Mouse (Mus musculus): Measurements from ENCODE around the gene Cd164. TPM values are rescaled to one million over a fixed set of nuclear protein-coding genes. Genes with fewer than 3 reads are reported as not detected.
"Not testable (repeated sequence)": the region's sequence is repeated elsewhere in the genome, so short reads cannot be mapped to it uniquely, and the experiment has no call there.

Cd164 gene
- polyA plus RNA-seq, 1 experiment from 2014 or later, result 110 TPM

DNA sequence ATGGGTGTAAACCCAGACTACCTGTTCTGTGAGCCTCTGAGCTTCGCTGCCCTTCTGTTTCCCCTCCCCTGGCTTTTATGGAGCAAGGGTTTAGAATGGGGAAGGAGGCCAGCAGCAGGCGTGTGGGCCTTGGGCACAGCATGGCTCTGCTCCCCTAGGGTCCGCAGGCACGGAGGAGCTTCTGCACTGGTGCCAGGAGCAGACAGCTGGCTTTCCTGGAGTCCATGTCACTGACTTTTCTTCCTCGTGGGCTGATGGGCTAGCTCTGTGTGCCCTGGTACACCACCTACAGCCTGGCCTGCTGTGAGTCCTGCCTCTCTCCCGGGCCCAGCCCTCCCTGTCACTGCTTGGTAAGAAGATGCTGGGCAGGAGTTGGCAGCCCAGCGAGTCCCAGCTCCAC is 36.8 kb upstream of the Cd164 start:
- H3K9ac ChIP-seq, result no peak overlapping the region
- H3K36me3 ChIP-seq (replicated peaks), result peaks cover 80% of the 10 kb centered on the region
- WGBS, result 91% methylated on average over 7 of the region's 7 CpGs
- no peak overlapping the region for H3K4me3 ChIP-seq (replicated peaks)
- H3K27me3 ChIP-seq, result no peaks in the 10 kb centered on the region
- peaks cover 22% of the 10 kb centered on the region for H3K4me1 ChIP-seq
- ATAC-seq (ENCODE audit: low FRiP score), result no peak
- H3K27ac ChIP-seq, result no peak overlapping the region
- no peak overlapping the region for H3K4me2 ChIP-seq
- no peaks in the 10 kb centered on the region for H3K9me3 ChIP-seq

DNA sequence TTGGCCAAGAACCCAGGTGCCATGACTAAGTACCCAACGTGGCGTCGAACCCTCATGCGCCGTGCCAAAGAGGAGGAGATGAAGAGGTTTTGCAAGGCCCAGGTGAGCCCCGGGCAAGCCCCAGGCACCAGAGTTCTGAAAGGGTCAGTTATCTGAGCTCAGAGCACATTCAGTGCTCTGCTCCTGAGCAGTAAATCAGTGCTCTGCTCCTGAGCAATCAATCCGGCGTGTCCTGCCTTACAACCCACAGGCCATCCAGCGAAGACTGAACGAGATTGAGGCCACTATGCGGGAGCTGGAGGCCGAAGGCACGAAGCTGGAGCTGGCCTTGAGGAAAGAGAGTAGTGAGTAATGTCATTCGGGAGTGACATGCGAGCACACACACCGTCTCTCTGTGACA is 33.4 kb upstream of the Cd164 start:
- WGBS, result 93% methylated on average over 16 of the region's 16 CpGs
- peaks cover 70% of the 10 kb centered on the region for H3K36me3 ChIP-seq (replicated peaks)
- no peaks in the 10 kb centered on the region for H3K9me3 ChIP-seq
- peaks cover 36% of the 10 kb centered on the region for H3K4me1 ChIP-seq
- H3K27ac ChIP-seq, result no peak overlapping the region
- no peak overlapping the region for H3K4me2 ChIP-seq
- H3K9ac ChIP-seq, result no peak overlapping the region
- no peaks in the 10 kb centered on the region for H3K27me3 ChIP-seq
- no peak overlapping the region for H3K4me3 ChIP-seq (replicated peaks)
- no peak for ATAC-seq (ENCODE audit: low FRiP score)

DNA sequence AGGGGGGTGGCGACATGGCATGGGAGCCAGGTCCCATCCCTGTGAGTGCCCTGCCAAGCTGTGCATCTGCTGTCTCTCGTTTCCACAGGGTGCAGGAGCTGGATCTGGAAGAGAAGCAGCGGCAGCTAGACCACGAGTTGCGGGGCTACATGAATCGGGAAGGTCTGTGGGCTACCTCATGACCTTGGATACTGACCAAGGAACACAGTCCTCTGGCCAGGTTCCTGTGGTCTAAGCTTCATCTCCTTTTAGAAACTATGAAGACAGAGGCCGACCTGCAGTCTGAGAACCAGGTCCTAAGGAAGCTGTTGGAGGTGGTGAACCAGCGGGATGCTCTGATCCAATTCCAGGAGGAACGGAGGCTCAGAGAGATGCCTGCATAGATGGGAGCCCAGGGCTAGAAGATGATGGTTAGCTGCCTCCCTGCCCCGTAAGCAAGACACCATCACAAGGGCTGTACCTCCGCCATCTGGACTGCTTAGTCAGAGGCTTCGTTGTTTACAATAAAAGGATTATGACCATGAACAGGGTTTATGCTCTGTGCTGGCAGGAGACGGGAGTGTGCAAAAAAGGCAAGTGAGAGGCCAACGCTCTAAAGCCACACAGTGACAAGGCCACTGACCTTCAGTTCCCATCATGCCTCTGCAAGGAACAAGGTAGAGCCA is 32.6 kb upstream of the Cd164 start:
- H3K27ac ChIP-seq, result no peak overlapping the region
- H3K27me3 ChIP-seq, result no peaks in the 10 kb centered on the region
- H3K9me3 ChIP-seq, result no peaks in the 10 kb centered on the region
- ATAC-seq (ENCODE audit: low FRiP score), result no peak
- no peak overlapping the region for H3K4me3 ChIP-seq (replicated peaks)
- WGBS, result 87% methylated on average over 14 of the region's 14 CpGs
- no peak overlapping the region for H3K4me2 ChIP-seq
- H3K4me1 ChIP-seq, result peaks cover 34% of the 10 kb centered on the region
- no peak overlapping the region for H3K9ac ChIP-seq
- peaks cover 66% of the 10 kb centered on the region for H3K36me3 ChIP-seq (replicated peaks)

DNA sequence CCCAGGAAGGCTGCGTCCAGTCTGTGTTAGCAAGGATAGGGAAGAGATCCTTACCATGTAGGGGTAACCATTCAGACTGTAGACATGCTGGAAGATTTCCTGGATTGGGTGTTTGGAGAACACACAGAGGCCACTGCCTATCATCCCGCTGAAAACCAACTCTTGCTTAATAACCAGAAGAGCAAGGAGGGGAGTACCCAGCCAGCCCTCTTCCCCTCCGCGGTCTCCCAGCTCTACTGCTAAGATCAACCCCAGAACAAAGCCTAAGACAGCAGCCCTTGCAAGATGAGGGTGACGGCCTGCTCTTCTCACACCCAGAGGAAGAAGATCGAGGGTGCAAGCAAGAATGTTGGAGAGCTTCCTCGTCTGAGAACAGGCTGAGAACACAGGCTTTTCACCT is 30.3 kb upstream of the Cd164 start:
- no peaks in the 10 kb centered on the region for H3K9me3 ChIP-seq
- WGBS, result 60% methylated on average over 7 of the region's 7 CpGs
- ATAC-seq (ENCODE audit: low FRiP score), result no peak
- no peaks in the 10 kb centered on the region for H3K27me3 ChIP-seq
- peaks cover 47% of the 10 kb centered on the region for H3K36me3 ChIP-seq (replicated peaks)
- H3K4me2 ChIP-seq, result peak overlapping the region; percentile 98
- H3K4me1 ChIP-seq, result peaks cover 34% of the 10 kb centered on the region
- peak overlapping the region; percentile 63 for H3K4me3 ChIP-seq (replicated peaks)
- H3K27ac ChIP-seq, result no peak overlapping the region
- peak overlapping the region; percentile 68 for H3K9ac ChIP-seq

DNA sequence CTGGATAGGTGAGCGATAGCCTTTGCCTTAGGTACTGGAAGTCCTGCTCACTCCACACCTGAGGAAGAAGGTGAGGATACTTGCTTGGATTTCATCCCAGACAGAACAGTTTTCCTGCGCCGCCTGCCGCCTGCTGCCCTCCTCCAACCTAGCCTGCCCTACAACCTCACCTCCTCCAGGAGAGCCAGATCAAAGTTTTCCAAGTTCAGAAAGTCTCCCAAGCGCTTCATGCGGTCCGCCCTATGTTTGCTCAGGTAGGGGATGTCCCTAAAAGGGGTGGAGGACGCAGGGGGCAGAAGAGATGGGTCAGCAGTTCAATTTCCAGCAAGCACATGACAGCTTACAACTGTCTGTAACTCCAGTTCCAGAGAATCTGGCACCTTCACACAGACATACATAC is 29.9 kb upstream of the Cd164 start:
- 46% methylated on average over 8 of the region's 8 CpGs for WGBS
- no peaks in the 10 kb centered on the region for H3K27me3 ChIP-seq
- H3K9me3 ChIP-seq, result no peaks in the 10 kb centered on the region
- peak overlapping the region; percentile 63 for H3K4me3 ChIP-seq (replicated peaks)
- 0 out of 2 replicates have a peak, but pooled peaks have one; percentile 8 for ATAC-seq (ENCODE audit: low FRiP score)
- H3K36me3 ChIP-seq (replicated peaks), result peaks cover 42% of the 10 kb centered on the region
- H3K4me2 ChIP-seq, result peak overlapping the region; percentile 98
- peaks cover 34% of the 10 kb centered on the region for H3K4me1 ChIP-seq
- no peak overlapping the region for H3K27ac ChIP-seq
- peak overlapping the region; percentile 68 for H3K9ac ChIP-seq

DNA sequence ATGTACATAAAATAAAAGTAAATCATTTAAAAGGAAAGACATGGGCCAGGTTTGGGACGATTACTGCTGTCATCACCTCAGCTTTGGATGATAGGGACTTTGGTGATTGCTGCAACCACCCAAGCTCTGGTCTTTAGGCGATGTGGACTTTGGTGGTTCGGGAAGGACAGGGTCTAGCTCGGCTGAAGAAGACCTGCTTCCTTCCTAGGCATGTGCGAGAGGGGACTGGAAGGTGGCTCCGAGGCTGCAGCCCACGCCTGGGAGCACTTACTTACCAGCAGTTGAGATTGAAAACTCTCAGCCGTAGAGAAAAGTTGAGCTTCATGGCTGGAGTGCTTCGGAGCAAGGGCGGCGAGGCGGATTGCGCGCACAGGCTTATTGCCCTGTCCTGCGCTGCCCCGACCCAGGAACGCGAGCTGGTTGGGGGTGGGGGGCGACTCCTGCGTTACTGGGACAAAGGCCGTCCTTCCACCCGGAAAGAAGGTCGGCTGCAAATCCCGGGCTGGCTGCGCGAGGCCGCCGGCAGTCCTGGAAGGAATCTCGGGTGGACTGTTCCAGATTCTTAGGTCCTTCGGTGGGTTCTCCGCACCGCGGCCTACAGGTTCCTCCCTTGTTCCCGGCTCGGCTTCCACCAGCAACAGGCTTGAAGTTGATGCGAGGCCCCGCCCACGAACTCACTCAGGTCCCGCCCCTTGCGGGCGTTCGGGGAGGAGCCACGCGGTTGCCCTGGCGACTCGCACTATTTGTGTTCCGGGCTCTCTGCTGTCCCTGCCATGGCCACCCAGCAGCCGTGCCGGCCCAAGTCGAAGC is 29.3 kb upstream of the Cd164 start, which contains the start of the genes Smpd2 and Ppil6:
Smpd2 (minus strand) TSS at position 662 of the 810 bp plus-strand sequence.
Ppil6 (plus strand) TSS at position 732 of the 810 bp plus-strand sequence.
- Histone ChIP-seq H3K9me3 (no peaks in the 10 kb centered on the region), H3K27ac (peak within 1 kb of the TSS; percentile 75), H3K9ac (peak within 1 kb of the TSS; percentile 68), H3K4me1 (peaks cover 34% of the 10 kb centered on the region), H3K4me2 (peak within 1 kb of the TSS; percentile 98), H3K27me3 (no peaks in the 10 kb centered on the region), H3K36me3 (replicated peaks) (peaks cover 37% of the 10 kb centered on the region), H3K4me3 (replicated peaks) (peak within 1 kb of the TSS; percentile 63)
- ATAC-seq (ENCODE audit: low FRiP score), result peak; percentile 96
- under 1% methylated on average over 49 of the region's 50 CpGs for WGBS

DNA sequence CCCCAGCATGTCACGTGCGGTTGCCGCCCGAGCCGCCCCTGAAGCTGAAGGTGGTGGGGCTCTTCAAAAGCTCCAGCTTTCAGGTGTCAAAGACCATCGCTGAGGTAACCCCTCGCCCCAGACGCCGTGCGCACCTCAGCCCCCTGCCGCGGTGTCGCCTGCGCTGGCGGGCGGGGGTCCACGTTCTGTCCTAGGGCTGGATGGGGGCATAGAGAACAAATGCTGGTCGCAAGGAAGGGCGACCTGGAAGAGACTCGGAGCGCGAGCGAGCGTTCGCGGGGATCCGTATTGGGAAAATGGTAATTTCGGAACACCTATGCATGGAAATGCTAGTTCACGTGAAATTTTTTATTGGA is 28.7 kb upstream of the Cd164 start:
- Histone ChIP-seq H3K4me3 (replicated peaks) (peak overlapping the region; percentile 63), H3K4me2 (peak overlapping the region; percentile 98), H3K4me1 (peaks cover 34% of the 10 kb centered on the region), H3K27ac (no peak overlapping the region), H3K36me3 (replicated peaks) (peaks cover 31% of the 10 kb centered on the region), H3K9me3 (no peaks in the 10 kb centered on the region), H3K9ac (peak overlapping the region; percentile 68), H3K27me3 (no peaks in the 10 kb centered on the region)
- no peak for ATAC-seq (ENCODE audit: low FRiP score)
- WGBS, result under 1% methylated on average over 29 of the region's 29 CpGs

DNA sequence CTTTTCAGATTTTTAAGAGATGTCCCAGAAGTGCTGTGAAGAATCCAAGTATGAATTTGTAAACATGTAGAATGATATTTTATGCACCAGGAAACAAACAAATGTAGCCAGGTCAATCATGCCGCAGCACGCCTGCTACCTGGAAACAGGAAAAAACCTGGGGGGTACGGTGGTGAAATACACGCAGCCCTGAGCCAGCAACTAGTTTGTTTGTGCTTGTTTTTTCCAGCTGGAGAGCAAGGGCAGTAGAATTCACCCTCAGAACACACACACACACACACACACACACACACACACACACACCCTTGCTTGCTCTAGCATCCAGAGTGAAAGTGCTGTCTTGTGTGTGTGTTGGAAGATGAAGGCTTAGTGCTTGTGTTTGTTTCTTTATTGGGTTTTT is 28.1 kb upstream of the Cd164 start:
- ATAC-seq (ENCODE audit: low FRiP score), result no peak
- WGBS, result 53% methylated on average over 4 of the region's 4 CpGs
- no peaks in the 10 kb centered on the region for H3K27me3 ChIP-seq
- H3K27ac ChIP-seq, result no peak overlapping the region
- H3K36me3 ChIP-seq (replicated peaks), result peaks cover 25% of the 10 kb centered on the region
- H3K4me1 ChIP-seq, result peaks cover 34% of the 10 kb centered on the region
- H3K9ac ChIP-seq, result no peak overlapping the region
- H3K4me2 ChIP-seq, result 0 out of 2 replicates have a peak overlapping the region, but pooled peaks have one; percentile 98
- no peaks in the 10 kb centered on the region for H3K9me3 ChIP-seq
- no peak overlapping the region for H3K4me3 ChIP-seq (replicated peaks)

DNA sequence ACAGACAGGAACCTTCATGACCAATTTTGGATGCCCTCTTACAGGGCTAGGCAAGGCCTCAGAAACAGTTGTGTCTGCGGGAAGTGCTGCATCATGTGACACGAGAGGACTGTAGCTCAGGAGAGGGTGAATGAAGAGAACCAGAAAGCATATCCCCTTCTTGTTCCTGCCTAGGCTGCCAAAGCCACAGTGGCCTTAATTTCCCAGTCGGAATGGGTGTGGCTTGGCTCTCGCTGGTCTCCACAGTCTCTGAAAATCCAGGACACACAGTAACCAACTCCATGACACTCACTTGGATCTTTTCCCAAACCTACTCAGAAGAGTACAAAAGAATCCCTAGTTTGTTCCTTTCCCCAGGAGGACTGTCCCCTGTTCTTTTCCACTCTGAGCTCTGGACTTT is 18.3 kb upstream of the Cd164 start:
- H3K27me3 ChIP-seq, result no peaks in the 10 kb centered on the region
- no peak for ATAC-seq (ENCODE audit: low FRiP score)
- H3K27ac ChIP-seq, result no peak overlapping the region
- no peak overlapping the region for H3K4me2 ChIP-seq
- no peaks in the 10 kb centered on the region for H3K9me3 ChIP-seq
- no peak overlapping the region for H3K9ac ChIP-seq
- no peaks in the 10 kb centered on the region; the same call in 1 of the 2 replicates for H3K4me1 ChIP-seq
- 80% methylated on average over 4 of the region's 4 CpGs for WGBS
- no peak overlapping the region for H3K4me3 ChIP-seq (replicated peaks)
- H3K36me3 ChIP-seq (replicated peaks), result no peaks in the 10 kb centered on the region

DNA sequence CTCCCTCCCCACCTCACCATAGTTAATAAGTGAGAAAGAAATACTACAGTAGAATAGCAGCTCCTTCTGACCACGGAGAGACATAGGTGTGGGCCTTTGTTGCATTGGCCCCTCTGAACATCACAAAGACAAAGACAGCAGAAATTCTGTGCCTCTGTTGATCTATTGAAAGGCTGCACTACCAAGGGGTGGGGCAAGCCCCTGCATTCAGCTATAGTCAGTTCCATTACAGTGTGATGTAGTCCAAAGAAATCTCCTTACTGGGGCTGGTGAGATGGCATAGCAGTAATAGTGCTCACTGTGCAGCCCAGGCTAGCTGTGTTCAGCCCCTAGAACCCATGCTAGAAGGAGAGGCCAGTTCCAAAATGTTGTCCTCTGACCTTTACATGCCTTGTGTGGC is 14.2 kb upstream of the Cd164 start:
- ATAC-seq (ENCODE audit: low FRiP score), result no peak
- Histone ChIP-seq H3K4me3 (replicated peaks) (no peak overlapping the region), H3K36me3 (replicated peaks) (no peaks in the 10 kb centered on the region), H3K27me3 (no peaks in the 10 kb centered on the region), H3K4me1 (no peaks in the 10 kb centered on the region; the same call in 1 of the 2 replicates), H3K9ac (no peak overlapping the region), H3K9me3 (no peaks in the 10 kb centered on the region), H3K27ac (no peak overlapping the region), H3K4me2 (no peak overlapping the region)
- 45% methylated on average over 1 of the region's 1 CpGs for WGBS

DNA sequence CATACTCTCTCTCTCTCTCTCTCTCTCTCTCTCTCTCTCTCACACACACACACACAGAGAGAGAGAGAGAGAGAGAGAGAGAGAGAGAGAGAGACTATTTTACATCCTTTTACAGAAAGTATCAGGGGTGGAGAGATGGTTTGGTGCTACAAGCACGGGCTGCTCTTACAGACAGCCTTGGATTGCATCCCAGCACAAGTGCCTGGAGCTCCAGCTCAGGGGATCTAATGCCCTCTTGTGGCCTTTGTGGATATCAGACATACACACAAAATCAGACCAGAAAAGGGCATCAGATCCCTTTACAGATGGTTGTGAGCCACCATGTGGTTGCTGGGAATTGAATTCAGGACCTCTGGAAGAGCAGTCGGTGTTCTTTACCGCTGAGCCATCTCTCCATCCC is 13.8 kb upstream of the Cd164 start:
- not testable (repeated sequence) for H3K27me3 ChIP-seq; H3K4me1 ChIP-seq; H3K4me2 ChIP-seq; H3K36me3 ChIP-seq (replicated peaks); H3K9me3 ChIP-seq; ATAC-seq (ENCODE audit: low FRiP score); H3K4me3 ChIP-seq (replicated peaks); H3K9ac ChIP-seq
- H3K27ac ChIP-seq, result 0 out of 2 replicates have a peak overlapping the region, but pooled peaks have one; percentile 19
- WGBS, result 3% methylated on average over 3 of the region's 3 CpGs

DNA sequence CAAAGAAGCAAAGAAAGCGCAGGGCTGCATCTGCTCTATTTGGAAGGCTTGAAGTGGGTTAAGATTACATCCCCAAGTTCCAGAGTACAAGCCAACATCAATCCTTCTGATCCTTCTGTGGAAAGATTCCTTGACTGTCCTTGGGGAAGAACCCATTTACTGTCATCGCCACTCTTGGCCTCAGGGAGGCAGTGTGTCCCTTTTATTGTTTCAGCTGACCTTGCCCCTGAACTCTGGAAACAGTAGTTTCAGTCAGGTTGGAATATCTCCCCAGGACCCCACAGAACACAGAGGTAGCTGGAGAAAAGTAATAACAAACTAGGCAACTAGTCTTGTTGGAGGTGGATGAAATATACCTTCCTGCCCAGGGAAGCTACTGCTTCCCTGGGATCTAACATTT is 10.1 kb upstream of the Cd164 start:
- no peak overlapping the region for H3K9ac ChIP-seq
- H3K4me2 ChIP-seq, result no peak overlapping the region
- 38% methylated on average over 2 of the region's 2 CpGs for WGBS
- no peaks in the 10 kb centered on the region for H3K27me3 ChIP-seq
- H3K36me3 ChIP-seq (replicated peaks), result no peaks in the 10 kb centered on the region
- H3K4me1 ChIP-seq, result no peaks in the 10 kb centered on the region; the same call in 1 of the 2 replicates
- no peak overlapping the region for H3K4me3 ChIP-seq (replicated peaks)
- H3K27ac ChIP-seq, result no peak overlapping the region
- no peaks in the 10 kb centered on the region for H3K9me3 ChIP-seq
- ATAC-seq (ENCODE audit: low FRiP score), result no peak
